Mouse (Mus musculus): ENCODE results near the gene Jak1. TPM values are rescaled to one million over a fixed set of nuclear protein-coding genes. Genes with fewer than 3 reads are reported as not detected.

The Jak1 gene
- polyA plus RNA-seq, 1 experiment: 33.5 TPM

- Histone ChIP-seq H3ac (ENCODE audit: control insufficient read depth, insufficient read length) (no peak overlapping the region), H3K4me2 (ENCODE audit: low read depth) (no peak overlapping the region), H3K4me3 (no peak overlapping the region), H3K79me2 (ENCODE audit: control insufficient read depth, insufficient read depth) (peaks cover 64% of the 10 kb centered on the region), H3K27me3 (ENCODE audit: control insufficient read depth, insufficient read depth, insufficient read length) (no peaks in the 10 kb centered on the region), H3K36me3 (ENCODE audit: control insufficient read depth, insufficient read depth) (no peaks in the 10 kb centered on the region)
- no peak for TF ChIP-seq USF1 (IDR thresholded peaks at IDR 0.05; ENCODE audit: low read depth)
Observed at GRCm38 (mm10) chr4:101244257-101245011, 20.6 kb downstream of the Jak1 start.

- H3K4me3 ChIP-seq: no peak overlapping the region
- no peaks in the 10 kb centered on the region for H3K27me3 ChIP-seq (ENCODE audit: control insufficient read depth, insufficient read depth, insufficient read length)
- no peak overlapping the region for H3ac ChIP-seq (ENCODE audit: control insufficient read depth, insufficient read length)
- peaks cover 50% of the 10 kb centered on the region for H3K79me2 ChIP-seq (ENCODE audit: control insufficient read depth, insufficient read depth)
- H3K4me2 ChIP-seq (ENCODE audit: low read depth): no peak overlapping the region
- no peaks in the 10 kb centered on the region for H3K36me3 ChIP-seq (ENCODE audit: control insufficient read depth, insufficient read depth)
- TF ChIP-seq CEBPB (IDR thresholded peaks at IDR 0.05; ENCODE audit: insufficient read depth, poor library complexity, severe bottlenecking): no peak
- TF ChIP-seq USF1 (IDR thresholded peaks at IDR 0.05; ENCODE audit: low read depth): no peak
- TF ChIP-seq REST (IDR thresholded peaks at IDR 0.05; ENCODE audit: insufficient read depth, insufficient read length): no peak
- no peak for TF ChIP-seq E2F4 (IDR thresholded peaks at IDR 0.05; ENCODE audit: insufficient read depth)
- no peak for TF ChIP-seq TCF12 (IDR thresholded peaks at IDR 0.05; ENCODE audit: insufficient read depth, poor library complexity, severe bottlenecking)
- no peak for TF ChIP-seq MYOD1 (IDR thresholded peaks at IDR 0.05; ENCODE audit: control insufficient read depth in 1 of 3, insufficient read length in 2 of 3, low read depth in 2 of 3)
- no peak for TF ChIP-seq MYOG (IDR thresholded peaks at IDR 0.05; ENCODE audit: control insufficient read depth in 1 of 3, insufficient read depth in 1 of 3, insufficient read length in 2 of 3, low read depth in 2 of 3)
- no peak for TF ChIP-seq POLR2A (IDR thresholded peaks at IDR 0.05; ENCODE audit: insufficient read length, low read depth)
- TF ChIP-seq MAX (IDR thresholded peaks at IDR 0.05; ENCODE audit: low read depth): no peak
- no peak for TF ChIP-seq SRF (IDR thresholded peaks at IDR 0.05; ENCODE audit: control insufficient read depth, insufficient read length, low read depth)
- no peak for TF ChIP-seq TCF3 (IDR thresholded peaks at IDR 0.05; ENCODE audit: insufficient read length, low read depth)
- TF ChIP-seq POLR2AphosphoS2 (IDR thresholded peaks at IDR 0.05; ENCODE audit: insufficient read length, low read depth): no peak
Observed at GRCm38 (mm10) chr4:101240875-101241173, 24.3 kb downstream of the Jak1 start.

GRCm38 (mm10) chr4:101240163-101240874 is 24.8 kb downstream of the Jak1 start:
- no peak overlapping the region for H3ac ChIP-seq (ENCODE audit: control insufficient read depth, insufficient read length)
- no peaks in the 10 kb centered on the region for H3K27me3 ChIP-seq (ENCODE audit: control insufficient read depth, insufficient read depth, insufficient read length)
- peaks cover 50% of the 10 kb centered on the region for H3K79me2 ChIP-seq (ENCODE audit: control insufficient read depth, insufficient read depth)
- H3K4me2 ChIP-seq (ENCODE audit: low read depth): no peak overlapping the region
- TF ChIP-seq MAX (IDR thresholded peaks at IDR 0.05; ENCODE audit: low read depth) (no peak), TCF12 (IDR thresholded peaks at IDR 0.05; ENCODE audit: insufficient read depth, poor library complexity, severe bottlenecking) (no peak), POLR2AphosphoS2 (IDR thresholded peaks at IDR 0.05; ENCODE audit: insufficient read length, low read depth) (no peak), REST (IDR thresholded peaks at IDR 0.05; ENCODE audit: insufficient read depth, insufficient read length) (no peak), SRF (IDR thresholded peaks at IDR 0.05; ENCODE audit: control insufficient read depth, insufficient read length, low read depth) (no peak)
- no peak overlapping the region for H3K4me3 ChIP-seq
- H3K36me3 ChIP-seq (ENCODE audit: control insufficient read depth, insufficient read depth): no peaks in the 10 kb centered on the region

GRCm38 (mm10) chr4:101239313-101240162 is 25.5 kb downstream of the Jak1 start:
- no peak overlapping the region for H3K4me3 ChIP-seq
- no peaks in the 10 kb centered on the region for H3K27me3 ChIP-seq (ENCODE audit: control insufficient read depth, insufficient read depth, insufficient read length)
- H3K36me3 ChIP-seq (ENCODE audit: control insufficient read depth, insufficient read depth): no peaks in the 10 kb centered on the region
- H3K79me2 ChIP-seq (ENCODE audit: control insufficient read depth, insufficient read depth): peaks cover 45% of the 10 kb centered on the region
- no peak overlapping the region for H3K4me2 ChIP-seq (ENCODE audit: low read depth)
- TF ChIP-seq SRF (IDR thresholded peaks at IDR 0.05; ENCODE audit: control insufficient read depth, insufficient read length, low read depth) (no peak), TCF12 (IDR thresholded peaks at IDR 0.05; ENCODE audit: insufficient read depth, poor library complexity, severe bottlenecking) (no peak), TCF3 (IDR thresholded peaks at IDR 0.05; ENCODE audit: insufficient read length, low read depth) (no peak), E2F4 (IDR thresholded peaks at IDR 0.05; ENCODE audit: insufficient read depth) (no peak), CEBPB (IDR thresholded peaks at IDR 0.05; ENCODE audit: insufficient read depth, poor library complexity, severe bottlenecking) (no peak), USF1 (IDR thresholded peaks at IDR 0.05; ENCODE audit: low read depth) (no peak), MYOD1 (IDR thresholded peaks at IDR 0.05; ENCODE audit: control insufficient read depth in 1 of 3, insufficient read length in 2 of 3, low read depth in 2 of 3) (no peak), POLR2A (IDR thresholded peaks at IDR 0.05; ENCODE audit: insufficient read length, low read depth) (no peak), MAX (IDR thresholded peaks at IDR 0.05; ENCODE audit: low read depth) (no peak), REST (IDR thresholded peaks at IDR 0.05; ENCODE audit: insufficient read depth, insufficient read length) (no peak), MYOG (IDR thresholded peaks at IDR 0.05; ENCODE audit: control insufficient read depth in 1 of 3, insufficient read depth in 1 of 3, insufficient read length in 2 of 3, low read depth in 2 of 3) (no peak), POLR2AphosphoS2 (IDR thresholded peaks at IDR 0.05; ENCODE audit: insufficient read length, low read depth) (no peak)
- no peak overlapping the region for H3ac ChIP-seq (ENCODE audit: control insufficient read depth, insufficient read length)
